ENCODE assay signal across 20 mouse cellular contexts in the genomic region with DNA sequence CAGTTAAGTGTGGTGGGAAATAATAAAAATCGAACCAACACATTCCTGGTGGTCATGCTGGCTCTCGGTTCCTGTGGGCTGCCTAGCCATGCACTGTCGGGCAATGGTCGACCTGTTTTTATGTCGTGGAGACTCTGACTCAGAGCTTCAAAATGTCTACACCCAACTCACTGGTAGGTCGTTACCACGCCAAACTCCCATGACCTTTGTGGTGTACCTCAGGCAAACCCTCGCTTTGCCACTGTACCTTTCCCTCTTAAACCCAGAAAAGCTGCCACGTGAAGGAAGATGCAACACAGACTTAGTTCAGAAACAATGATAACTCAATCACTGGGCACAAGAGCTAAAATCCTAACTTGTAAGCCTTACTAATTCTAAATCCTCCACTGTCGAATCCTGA.
"Had no signal": no experiment of that assay in that cellular context is flagged by ENCODE, and none has a peak within 500 bp of the region (broad histone marks: within the 10 kb centered on the region; RNA-seq: fewer than 3 reads in every experiment).

No protein-coding gene starts in this region.

- H3K36me3 ChIP-seq: kidney, embryonic 15.5 days; limb, embryonic 10.5 days; limb, embryonic 13.5 days; liver, embryonic 12.5 days; liver, embryonic 15.5 days; lung, embryonic 15.5 days had no signal

- H3K9ac ChIP-seq: kidney, embryonic 15.5 days; limb, embryonic 13.5 days; liver, embryonic 12.5 days; liver, embryonic 15.5 days; lung, embryonic 15.5 days; midbrain, embryonic 13.5 days had no signal

- H3K4me1 ChIP-seq: kidney, embryonic 15.5 days; limb, embryonic 10.5 days; limb, embryonic 13.5 days; liver, embryonic 12.5 days; liver, embryonic 15.5 days; lung, embryonic 15.5 days; megakaryocyte, embryonic 14.5 days; midbrain, embryonic 13.5 days had no signal

- H3K4me2 ChIP-seq: kidney, embryonic 15.5 days; limb, embryonic 13.5 days; liver, embryonic 12.5 days; liver, embryonic 15.5 days; lung, embryonic 15.5 days; midbrain, embryonic 13.5 days had no signal

- H3K27ac ChIP-seq: kidney, embryonic 15.5 days; limb, embryonic 10.5 days; limb, embryonic 13.5 days; liver, embryonic 12.5 days; liver, embryonic 15.5 days; lung, embryonic 15.5 days; midbrain, embryonic 10.5 days; midbrain, embryonic 13.5 days had no signal

- H3K9me3 ChIP-seq: kidney, embryonic 15.5 days; limb, embryonic 10.5 days; limb, embryonic 13.5 days; liver, embryonic 15.5 days; lung, embryonic 15.5 days; midbrain, embryonic 10.5 days; midbrain, embryonic 13.5 days had no signal

- H3K27me3 ChIP-seq: kidney, embryonic 15.5 days; limb, embryonic 13.5 days; liver, embryonic 12.5 days; liver, embryonic 15.5 days; lung, embryonic 15.5 days; megakaryocyte, embryonic 14.5 days; midbrain, embryonic 13.5 days had no signal

- ATAC-seq: liver, embryonic 12.5 days; midbrain, embryonic 13.5 days; midbrain, embryonic 16.5 days had no signal

- DNase-seq: kidney, adult 2 months; kidney, postnatal 10 days; kidney, postnatal 36 days; liver; lung, adult 18-20 months; lung, postnatal 10 days; lung, postnatal 36 days; thymus, adult 2 months; thymus, postnatal 14 days; thymus, postnatal 4 days had no signal

- H3K4me3 ChIP-seq: kidney, embryonic 15.5 days; limb, embryonic 10.5 days; limb, embryonic 13.5 days; liver, embryonic 12.5 days; liver, embryonic 15.5 days; lung, embryonic 15.5 days; megakaryocyte, embryonic 14.5 days; midbrain, embryonic 10.5 days; midbrain, embryonic 13.5 days had no signal
